Mouse (Mus musculus) cerebral cortex, adult 2 months (tissue): ENCODE data around the gene Irf4.

ENCODE experiments used
- WGBS: fragments of 180-500 bp; shearing (Covaris S2); methylation state at CpG from one replicate; pipeline ENCODE4 v1.1.7; 2018; 5-methylcytosine and 5-hydroxymethylcytosine counted together

The Irf4 gene

GRCm38 (mm10) chr13:30762224-30762623, 13.2 kb downstream of the Irf4 start:
- WGBS = 91% methylated on average over 4 of the region's 4 CpGs

- 79% methylated on average over 8 of the region's 8 CpGs for WGBS
These were observed 15.2 kb downstream of the Irf4 start for GRCm38 (mm10) chr13:30764014-30764740.

- 85% methylated on average over 5 of the region's 5 CpGs for WGBS
These were observed 16.9 kb downstream of the Irf4 start for GRCm38 (mm10) chr13:30765906-30766305.

DNA sequence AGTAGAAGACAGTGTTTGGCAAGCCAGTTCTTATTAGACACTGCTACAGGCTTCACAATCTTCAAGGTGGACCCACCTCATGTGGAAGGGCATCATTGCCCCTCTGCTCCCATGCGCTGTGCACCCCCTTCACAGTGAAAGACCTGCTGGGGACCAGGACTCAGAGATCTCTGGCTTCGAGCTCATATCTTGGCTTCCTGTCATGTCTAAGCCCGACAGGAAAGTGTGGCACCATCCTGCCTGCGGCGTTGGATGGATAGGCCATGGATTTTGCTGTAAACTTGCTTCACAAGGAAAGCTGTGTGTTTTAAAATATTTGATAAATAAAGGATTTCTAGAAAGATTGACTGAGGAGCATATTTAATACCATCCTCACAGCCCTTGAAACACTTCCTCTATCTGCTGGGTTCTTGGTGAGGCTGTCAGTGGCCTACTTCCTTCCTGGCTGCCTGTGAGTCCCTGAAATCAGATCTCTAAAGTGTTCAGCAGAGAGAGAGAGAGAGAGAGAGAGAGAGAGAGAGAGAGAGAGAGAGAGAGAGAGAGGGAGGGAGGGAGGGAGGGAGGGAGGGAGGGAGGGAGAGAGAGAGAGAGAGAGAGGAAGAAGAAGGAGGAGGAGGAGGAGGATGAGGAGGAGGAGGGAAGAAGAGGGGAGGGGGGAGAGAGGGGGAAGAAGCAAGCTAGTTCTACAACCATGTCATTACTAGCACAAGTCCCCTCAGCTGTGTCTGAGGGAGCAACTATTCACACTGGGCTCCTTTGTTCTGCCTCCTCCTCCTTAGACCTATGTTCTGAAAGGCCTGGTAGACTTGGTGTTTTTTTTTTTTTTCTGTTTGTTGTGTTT, 17.8 kb downstream of the Irf4 start:
- 94% methylated on average over 5 of the region's 5 CpGs for WGBS

DNA sequence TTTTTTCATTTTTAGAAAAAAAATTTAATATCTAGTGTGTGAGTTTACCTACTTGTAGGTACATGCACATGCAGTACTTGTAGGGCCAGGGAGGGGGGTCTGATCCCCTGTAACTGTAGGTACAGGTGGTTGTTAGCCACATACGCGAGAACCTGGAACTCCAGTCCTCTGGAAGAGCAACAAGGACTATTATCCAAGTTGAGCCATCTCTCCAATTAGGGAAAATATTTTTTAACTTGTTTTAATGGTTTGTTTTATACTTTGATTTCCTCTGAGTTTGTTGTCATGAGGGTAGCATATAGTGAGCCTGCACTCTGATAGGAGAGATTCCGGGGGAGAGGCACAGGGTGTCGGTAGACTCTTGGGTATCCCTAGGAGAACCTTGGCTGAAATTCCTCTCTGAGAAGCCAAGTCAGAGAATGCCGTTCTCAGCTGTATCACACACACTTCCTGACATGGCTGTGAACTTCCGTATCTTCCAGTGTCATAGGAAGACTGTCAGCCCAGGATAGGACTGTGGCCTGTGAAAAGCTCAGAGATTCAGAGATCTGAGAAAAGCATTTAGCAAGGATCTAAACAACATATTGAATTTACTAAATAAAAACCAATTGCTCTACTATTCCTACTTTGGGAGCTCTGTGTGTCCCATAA, 18.6 kb downstream of the Irf4 start:
- WGBS = 78% methylated on average over 6 of the region's 6 CpGs

- WGBS = 93% methylated on average over 2 of the region's 2 CpGs
These were observed 27.0 kb downstream of the Irf4 start for GRCm38 (mm10) chr13:30776021-30776420.

- WGBS = 75% methylated on average over 11 of the region's 11 CpGs
These were observed 28.7 kb downstream of the Irf4 start for GRCm38 (mm10) chr13:30777678-30778179.

DNA sequence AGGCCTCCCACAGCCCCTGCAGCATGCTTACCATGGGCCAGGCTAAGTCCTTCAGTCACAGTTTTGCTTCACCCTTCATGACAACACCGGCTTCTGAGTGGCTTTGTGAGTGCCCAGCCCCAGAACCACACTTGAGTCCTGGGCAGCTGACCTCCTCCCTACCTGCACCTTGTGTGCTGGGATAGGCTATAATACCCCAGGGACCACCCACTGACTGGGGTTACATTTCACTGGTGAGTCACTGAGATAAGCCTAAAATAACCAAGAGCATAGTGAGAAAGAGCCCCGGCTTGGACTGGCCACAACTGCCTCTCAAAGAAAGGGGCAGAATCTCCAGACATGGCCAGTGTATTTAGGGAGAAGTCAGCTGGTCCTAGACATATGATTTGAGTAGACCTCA, 32.9 kb downstream of the Irf4 start:
- WGBS = 61% methylated on average over 2 of the region's 2 CpGs

DNA sequence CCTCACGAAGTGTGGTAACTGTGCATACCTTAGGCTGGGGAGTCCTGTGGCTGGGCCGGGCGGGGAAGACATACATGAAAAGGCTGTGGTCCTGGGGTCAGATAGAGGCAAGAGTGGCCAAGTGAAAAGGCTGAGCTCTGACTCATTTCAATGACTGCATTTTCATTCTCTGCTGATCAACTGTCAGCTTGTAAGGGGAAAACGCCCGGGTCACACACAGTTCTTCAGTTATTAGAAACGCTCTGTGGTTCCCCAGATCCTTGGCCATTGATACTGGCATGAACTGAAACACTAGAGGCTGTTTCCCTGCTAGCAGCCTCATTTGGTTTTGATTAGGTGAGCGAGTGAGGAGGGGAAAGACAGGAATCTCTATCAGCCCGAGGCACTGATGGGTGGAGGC, 33.4 kb downstream of the Irf4 start:
- WGBS = 68% methylated on average over 8 of the region's 8 CpGs

DNA sequence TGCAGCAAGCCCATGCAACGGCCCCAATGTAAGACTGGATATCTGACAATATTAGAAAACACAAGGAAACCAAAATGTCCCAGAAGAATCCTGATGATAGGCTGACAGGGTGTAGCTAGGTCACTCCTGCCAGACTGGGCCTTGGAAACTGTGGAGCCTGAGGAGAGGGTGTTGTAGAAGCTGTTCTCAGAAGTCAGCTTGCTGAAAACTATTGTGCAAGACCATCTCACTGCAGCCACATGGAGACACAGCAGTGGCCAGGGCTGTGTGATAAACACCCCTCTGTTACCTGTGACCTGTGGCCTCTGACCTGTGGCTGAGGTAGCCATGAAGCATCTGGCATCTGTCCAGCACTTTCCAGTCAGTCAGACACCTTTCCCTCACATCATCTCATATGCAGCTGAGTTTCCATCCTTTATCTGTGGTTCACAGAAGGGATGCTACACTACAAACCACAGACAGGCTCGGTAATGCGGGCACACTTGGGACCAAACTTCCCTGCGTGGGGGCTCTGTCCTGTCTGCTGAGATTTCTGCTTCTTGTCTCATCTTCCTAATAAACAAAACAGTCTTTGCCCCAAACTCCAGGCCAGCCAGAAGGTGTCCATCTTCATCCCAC, 36.5 kb downstream of the Irf4 start:
- WGBS = 86% methylated on average over 4 of the region's 4 CpGs

DNA sequence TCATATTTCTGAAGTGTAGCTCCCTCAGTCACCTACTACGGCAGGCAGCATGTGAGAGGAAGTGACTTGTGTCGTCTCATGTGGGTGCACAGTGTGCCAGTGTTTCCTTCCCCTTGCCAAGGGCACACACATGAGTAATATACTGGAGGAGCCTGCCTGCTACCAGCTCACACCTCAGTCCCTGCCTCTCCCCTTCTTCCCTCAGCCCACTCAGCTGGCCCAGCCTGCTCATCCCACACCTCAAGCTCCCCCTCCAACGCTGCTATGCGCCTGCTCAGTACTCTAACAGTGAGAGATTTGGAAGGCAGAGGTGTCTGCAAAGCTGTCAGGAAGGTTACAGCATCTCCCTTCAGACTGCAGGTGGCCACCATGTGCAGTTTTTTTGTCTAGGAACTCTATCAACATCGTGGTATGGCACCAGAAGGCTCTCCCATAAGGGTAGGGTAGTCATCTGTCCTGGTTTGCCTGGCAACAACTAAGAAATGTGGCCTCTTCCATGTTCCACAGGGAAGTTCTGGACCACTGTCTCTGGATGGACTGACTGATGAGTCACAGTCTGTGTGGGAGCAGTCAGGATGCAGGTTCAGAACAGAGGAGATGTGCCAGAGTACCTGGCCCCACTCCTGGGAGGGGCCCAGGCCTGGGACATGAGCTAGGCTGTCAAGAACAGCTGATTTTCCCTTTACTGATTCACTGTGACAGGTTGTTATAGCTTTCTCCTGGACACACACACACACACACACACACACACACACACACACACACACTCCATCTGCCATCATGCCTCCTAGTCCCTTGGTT, 37.4 kb downstream of the Irf4 start:
- 42% methylated on average over 5 of the region's 5 CpGs for WGBS

DNA sequence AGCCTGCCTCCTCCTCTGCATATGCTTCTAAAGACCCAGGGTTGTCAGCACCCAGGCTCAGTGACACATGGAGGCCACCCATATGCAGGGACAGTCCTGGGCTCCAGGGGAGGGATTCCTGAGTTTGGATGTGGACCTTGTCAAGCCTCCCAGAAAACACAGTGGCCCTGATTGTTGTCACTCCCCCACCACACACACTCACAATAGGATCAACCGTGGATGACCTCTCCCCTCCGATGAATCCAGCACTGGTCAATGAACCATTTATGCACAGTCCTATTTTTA, 38.0 kb downstream of the Irf4 start:
- WGBS = 75% methylated on average over 2 of the region's 2 CpGs

GRCm38 (mm10) chr13:30787556-30787955, 38.5 kb downstream of the Irf4 start:
- 75% methylated on average over 2 of the region's 2 CpGs for WGBS

DNA sequence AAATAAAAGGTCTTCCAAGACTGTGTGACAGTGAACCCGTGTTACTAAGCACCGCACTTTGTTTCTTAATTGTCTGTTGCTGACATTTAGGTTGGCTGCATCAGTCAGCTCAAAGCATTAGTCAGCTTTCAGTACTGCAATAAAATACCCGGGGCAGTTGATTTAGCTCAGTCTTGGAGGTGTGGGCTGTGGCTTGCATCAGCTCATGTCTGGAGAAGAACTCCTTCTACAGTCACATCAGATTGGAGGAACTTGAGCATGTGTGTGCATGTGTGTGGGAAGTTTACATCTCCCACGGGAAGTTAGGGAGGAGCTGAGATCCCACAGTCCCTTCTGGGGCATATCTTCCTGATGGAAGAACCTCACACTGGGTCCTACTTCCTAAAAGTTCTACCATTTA, 38.9 kb downstream of the Irf4 start:
- WGBS = 47% methylated on average over 4 of the region's 4 CpGs

GRCm38 (mm10) chr13:30788421-30788820, 39.4 kb downstream of the Irf4 start:
- 80% methylated on average over 3 of the region's 3 CpGs for WGBS

- 76% methylated on average over 5 of the region's 5 CpGs for WGBS
These were observed 41.0 kb downstream of the Irf4 start for GRCm38 (mm10) chr13:30790016-30790415.

DNA sequence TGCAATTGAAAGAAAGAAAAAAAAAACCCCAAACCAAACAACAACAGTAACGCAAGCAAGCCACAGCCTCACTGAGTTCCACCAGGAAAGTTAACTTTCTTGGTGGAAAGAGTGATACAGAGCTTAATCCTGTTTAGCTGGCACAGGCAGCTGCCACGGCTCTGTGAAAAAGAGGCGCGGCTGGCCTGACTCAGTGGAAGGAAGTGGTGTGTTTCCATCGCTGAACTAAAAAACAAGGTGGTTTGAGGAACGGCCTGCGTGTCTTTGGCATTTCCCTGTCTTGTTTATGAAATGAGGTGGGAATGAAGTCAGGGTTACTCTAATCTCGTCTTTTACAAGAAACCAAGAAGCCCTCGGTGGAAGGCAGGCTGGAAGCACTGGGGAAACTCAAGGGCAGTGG, 43.3 kb downstream of the Irf4 start:
- WGBS = 67% methylated on average over 9 of the region's 9 CpGs

GRCm38 (mm10) chr13:30792741-30793140, 43.7 kb downstream of the Irf4 start:
- WGBS = 66% methylated on average over 3 of the region's 3 CpGs

GRCm38 (mm10) chr13:30793196-30793595, 44.2 kb downstream of the Irf4 start:
- 88% methylated on average over 4 of the region's 4 CpGs for WGBS

GRCm38 (mm10) chr13:30793616-30794015, 44.6 kb downstream of the Irf4 start:
- WGBS = 85% methylated on average over 5 of the region's 5 CpGs

DNA sequence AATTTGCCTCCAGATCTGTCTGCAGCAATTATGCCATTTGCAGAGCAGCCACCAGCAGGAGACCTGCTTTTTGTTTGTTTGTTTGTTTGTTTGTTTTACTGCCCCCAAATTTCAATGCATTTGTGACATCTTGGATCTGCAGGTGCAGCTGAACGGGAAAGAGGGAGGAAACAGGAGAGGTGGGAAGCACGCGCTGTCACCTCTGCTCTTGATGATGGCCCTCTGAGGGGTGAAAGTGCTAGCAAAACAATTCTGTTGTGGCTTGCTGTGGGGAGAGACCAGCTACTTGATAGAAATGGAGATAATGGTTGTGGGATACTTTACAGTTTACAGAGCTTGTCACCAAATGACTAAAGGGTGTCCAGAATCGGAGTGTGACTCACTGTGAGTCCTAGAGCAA, 46.9 kb downstream of the Irf4 start:
- WGBS = 97% methylated on average over 4 of the region's 4 CpGs
